Mouse (Mus musculus) kidney, adult 18-20 months (tissue): ENCODE results near the gene Tgfbr3l.

Experiments used
- DNase-seq: peaks from one replicate; pipeline ENCODE4 v3.0.0; 2021

Gene Tgfbr3l

GRCm38 (mm10) chr8:4247951-4248540 lies at the start of gene Tgfbr3l:
TSS of gene Tgfbr3l (plus strand) at chr8:4248214.
- no peak for DNase-seq

DNA sequence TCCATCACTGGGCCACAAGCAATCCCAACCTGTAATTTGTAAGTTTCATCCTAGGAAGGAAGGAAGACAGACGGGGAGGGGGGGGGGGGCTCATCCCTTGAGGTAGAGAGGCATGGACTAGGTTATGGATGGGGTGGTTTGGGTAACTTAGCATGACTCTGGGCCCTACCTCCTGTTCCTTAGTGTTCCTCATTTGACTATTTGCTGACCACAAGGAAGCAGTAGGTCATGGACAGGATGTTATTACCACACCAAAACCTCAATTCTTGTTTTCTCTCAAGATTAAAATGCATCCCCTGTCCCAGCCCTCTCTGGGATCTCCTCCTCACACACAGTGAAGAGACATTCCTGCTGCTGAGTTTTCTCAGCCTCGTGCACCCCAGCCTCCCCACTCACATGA lies 46.7 kb upstream of the Tgfbr3l start:
- no peak for DNase-seq

GRCm38 (mm10) chr8:4205246-4206123 lies 42.5 kb upstream of the Tgfbr3l start:
- DNase-seq, result no peak

DNA sequence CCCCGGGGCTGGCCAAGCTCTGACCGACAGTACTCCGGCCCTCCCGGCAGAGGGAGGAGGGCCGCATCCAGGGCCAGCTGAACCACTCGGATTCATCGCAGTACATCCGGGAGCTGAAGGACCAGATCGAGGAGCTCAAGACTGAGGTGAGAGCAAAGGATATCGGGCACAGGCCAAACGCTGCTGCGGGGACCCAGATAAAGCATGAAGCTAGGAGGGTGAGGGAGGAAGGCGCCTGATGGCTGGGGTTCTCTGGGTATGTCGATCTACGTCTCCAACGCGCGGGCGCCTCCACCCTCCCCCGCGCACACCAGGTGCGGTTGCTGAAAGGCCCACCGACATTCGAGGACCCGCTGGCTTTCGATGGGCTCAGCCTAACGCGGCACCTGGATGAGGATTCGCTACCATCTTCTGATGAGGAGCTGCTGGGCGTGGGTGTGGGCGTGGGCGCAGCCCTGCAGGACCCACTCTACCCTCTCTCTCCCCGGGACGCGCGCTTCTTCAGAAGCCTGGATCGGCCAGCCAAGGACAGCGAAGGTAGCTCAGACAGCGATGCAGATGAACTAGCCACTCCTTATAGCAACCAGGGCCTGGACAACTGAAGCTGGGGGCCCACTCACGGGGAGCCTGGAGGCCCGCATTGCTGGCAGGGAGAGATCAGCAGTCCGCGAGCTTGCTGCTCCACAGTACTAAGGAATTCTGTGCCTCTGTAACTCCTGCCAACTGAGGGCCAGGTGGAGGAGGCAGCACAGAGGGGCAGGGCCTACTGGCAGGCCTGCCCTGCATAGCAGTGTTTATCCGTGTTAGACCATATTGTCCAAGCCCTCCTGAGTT lies 41.6 kb upstream of the Tgfbr3l start:
- no peak for DNase-seq

GRCm38 (mm10) chr8:4207016-4207350 lies 41.0 kb upstream of the Tgfbr3l start:
- DNase-seq, result no peak

DNA sequence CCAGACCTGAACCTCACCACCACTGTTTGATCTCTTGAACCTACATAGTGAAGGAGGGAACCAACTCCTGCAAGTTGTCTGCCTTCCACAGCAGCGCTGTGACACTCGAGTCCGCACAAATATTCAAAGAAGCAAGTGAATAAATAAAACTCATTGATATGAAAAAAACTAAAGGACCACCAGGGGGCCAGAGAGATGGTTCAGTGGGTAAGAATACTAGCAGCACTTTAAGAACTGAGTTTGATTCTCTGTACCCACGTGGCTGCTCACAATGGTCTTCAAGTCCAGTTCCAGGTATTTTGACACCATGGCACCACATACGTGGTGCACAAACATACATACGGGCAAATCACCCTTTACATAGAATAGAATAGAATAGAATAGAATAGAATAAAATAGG lies 36.9 kb upstream of the Tgfbr3l start:
- no peak for DNase-seq

GRCm38 (mm10) chr8:4212809-4213209 lies 35.2 kb upstream of the Tgfbr3l start:
- no peak for DNase-seq

- DNase-seq, result peak; percentile 42
These were observed 34.6 kb upstream of the Tgfbr3l start for GRCm38 (mm10) chr8:4213210-4214005.

- DNase-seq, result peak; percentile 24
These were observed 33.7 kb upstream of the Tgfbr3l start for GRCm38 (mm10) chr8:4214006-4214980.

- DNase-seq, result no peak
These were observed 31.7 kb upstream of the Tgfbr3l start for GRCm38 (mm10) chr8:4216296-4216695.

DNA sequence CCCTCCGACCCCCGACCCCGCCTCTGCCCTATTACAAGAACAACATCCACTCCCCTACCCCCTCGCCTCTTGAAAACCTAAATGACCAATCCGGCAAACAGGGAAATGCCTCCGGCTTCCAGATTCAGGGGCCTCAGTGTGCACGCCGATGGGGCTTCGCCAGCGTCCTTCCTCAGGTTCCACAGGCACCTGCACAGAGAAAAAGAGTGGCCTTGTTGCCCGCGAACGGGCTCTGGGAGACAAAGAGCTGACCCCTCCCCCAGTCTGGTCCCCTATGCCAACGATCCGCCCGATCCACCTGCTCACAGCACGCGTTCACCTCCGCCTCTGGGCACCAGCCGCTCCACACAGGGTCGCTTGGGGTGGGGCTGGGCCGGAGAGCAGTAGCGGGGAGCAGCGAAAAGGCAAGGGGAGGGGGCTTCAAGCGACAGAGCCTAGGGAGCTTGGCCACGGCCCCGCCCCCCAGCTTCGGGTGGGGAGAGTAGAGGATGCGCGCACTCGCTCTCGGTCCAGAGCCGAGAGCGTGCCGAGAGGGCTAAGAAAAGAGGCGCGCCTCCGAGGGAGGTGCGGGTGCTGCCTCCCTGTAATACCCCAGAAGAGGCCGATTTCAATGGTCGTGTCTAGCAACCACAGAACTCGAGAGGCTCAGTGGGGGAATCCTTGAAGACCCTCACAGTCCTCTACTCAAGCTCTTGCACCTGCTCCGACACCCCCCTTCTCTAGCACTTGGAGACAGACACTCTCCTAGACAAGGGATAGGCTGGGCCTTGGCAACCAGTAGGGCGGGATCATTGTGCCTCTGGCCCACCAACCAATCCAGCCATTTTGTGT lies 31.0 kb upstream of the Tgfbr3l start, which contains the start of gene Prr36:
TSS of gene Prr36 (minus strand) at position 669 of the 831 bp plus-strand sequence.
- DNase-seq, result no peak

DNA sequence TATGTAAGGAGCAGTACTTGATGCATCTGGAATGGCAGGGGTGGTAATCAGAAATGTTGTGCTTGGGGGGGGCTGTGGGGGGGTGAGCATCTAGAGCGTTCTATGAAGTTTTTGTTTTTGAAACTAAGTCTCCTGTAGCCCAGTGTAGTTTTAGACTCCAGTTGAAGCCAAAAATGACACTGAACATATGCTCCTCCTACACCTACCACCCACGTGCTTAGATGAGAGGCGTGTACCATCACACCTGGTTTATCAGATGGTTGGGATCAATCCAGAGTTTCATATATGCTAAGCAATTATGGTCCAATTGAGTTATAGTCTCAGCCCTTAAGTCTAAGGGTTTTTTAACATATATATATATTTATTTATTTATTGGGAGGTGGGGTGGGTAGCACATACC lies 28.4 kb upstream of the Tgfbr3l start:
- no peak for DNase-seq

GRCm38 (mm10) chr8:4222059-4222458 lies 26.0 kb upstream of the Tgfbr3l start:
- no peak for DNase-seq

- DNase-seq, result no peak
These were observed 21.7 kb upstream of the Tgfbr3l start for GRCm38 (mm10) chr8:4226323-4226722.

GRCm38 (mm10) chr8:4226739-4227347 lies 21.2 kb upstream of the Tgfbr3l start, which contains the start of gene Lrrc8e:
TSS of gene Lrrc8e (plus strand) at chr8:4226827.
- no peak for DNase-seq

DNA sequence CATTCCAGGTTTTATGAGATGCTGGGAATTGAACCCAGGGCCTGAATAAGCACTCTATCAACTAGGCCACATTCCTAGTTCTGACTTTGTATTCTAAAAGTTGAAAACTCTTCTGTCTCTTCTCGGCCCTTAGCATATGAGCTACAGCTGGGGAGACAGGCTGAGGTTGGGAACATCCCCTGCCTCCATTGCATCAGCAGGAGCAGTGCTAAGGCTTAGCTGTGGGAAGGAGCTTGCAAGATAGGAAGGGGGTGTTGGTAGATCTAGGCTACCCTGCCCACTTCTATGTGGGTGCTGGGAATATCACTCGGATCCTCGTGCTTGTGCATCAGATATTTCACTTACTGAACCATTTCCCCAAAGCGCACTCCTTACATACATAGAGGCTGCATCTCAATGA lies 20.1 kb upstream of the Tgfbr3l start:
- no peak for DNase-seq

- no peak for DNase-seq
These were observed 18.2 kb upstream of the Tgfbr3l start for GRCm38 (mm10) chr8:4229784-4230183.

- DNase-seq, result no peak
These were observed 17.2 kb upstream of the Tgfbr3l start for GRCm38 (mm10) chr8:4230612-4231351.

- DNase-seq, result no peak
These were observed 10.1 kb upstream of the Tgfbr3l start for GRCm38 (mm10) chr8:4237814-4238433.
